Mouse (Mus musculus) thymus, postnatal 14 days (tissue): ENCODE results near the gene Robo4.

Source experiments
- DNase-seq: peaks from one replicate; pipeline ENCODE4 v3.0.0; 2021

The Robo4 gene

GRCm38 (mm10) chr9:37401802-37402201 is at the start of gene Robo4:
Gene Robo4 (plus strand): TSS chr9:37401897.
- DNase-seq: no peak

DNA sequence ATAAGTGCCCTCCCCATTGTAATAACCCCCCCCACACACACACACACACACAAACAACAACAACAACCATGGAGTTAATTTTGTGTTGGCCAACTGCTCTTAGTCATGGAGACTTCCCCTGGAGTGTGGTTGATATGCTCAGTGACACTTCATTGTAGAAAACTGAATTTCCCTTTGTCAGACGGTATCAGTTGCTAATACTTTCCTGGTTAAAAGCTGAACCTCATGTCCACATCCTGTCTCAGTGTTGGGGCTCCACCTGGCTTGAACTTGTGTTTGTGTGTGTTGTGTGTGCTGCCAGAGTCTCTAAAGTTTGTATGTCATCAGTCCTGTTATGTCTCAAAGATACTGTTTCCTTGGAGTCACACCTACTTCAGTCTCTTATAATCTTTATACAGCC is 47.2 kb upstream of the Robo4 start:
- no peak for DNase-seq

GRCm38 (mm10) chr9:37358713-37359330 is 42.9 kb upstream of the Robo4 start:
- DNase-seq: no peak

DNA sequence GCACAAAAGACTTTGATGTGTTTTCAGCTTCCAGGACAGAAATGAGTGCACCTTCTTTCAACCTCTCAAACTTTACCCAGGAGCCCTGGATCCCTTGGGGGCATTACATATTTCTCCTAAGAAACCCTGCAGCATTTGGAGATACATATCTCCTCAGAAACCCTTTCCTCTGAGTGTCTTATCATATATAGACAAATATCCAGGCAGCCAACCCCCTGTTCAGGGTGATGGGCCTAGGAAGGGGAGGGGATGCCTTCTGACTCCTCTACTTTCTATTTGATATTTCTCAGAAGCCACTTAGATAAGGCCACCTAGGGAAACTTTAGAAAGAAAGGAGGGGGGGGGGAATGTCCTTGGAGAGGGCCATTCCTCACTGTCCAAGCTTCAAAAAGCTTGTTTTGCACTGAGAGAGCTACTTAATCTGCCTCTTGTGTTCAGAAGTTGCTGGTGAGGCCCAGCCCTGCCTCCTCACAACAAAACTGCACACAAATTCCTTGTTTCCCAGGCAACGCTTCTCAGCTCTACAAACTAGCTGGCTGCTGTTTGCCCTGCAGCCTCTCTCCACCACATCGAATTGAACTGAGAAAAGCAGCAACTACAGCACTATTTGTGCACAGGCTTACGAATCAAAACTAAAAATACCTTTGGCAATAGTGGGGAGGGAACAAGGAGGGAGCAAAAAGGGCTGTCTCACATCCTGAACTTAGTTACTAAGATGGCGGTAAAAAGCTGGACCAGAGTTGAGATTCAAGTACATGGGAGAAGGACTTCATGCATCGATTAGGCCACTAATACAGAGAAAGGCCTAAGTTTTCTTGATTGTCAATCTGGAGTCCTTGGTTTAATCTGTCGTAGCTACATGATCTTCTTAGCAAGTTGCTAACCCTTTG is 42.1 kb upstream of the Robo4 start:
- no peak for DNase-seq

DNA sequence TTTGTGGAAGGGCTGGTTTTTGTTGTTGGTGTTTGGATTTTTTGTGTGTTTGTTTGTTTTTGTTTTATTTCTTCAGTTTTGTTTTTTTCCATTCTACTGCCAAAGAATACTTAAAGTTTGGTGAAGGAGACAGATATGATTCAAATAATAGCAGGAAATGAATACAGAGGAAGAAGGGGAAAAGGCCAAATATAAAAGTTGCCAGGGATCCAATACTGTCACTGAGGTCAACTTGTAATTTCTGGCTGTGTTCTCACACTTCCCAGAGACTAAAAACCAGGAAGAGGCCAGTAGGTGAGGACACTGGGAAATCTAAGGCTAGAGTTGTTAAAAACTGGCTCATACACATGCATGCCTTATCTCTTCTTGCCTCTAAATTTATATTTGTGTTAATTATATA is 39.6 kb upstream of the Robo4 start:
- no peak for DNase-seq

- DNase-seq: no peak
These were observed 38.8 kb upstream of the Robo4 start for GRCm38 (mm10) chr9:37362881-37363280.

DNA sequence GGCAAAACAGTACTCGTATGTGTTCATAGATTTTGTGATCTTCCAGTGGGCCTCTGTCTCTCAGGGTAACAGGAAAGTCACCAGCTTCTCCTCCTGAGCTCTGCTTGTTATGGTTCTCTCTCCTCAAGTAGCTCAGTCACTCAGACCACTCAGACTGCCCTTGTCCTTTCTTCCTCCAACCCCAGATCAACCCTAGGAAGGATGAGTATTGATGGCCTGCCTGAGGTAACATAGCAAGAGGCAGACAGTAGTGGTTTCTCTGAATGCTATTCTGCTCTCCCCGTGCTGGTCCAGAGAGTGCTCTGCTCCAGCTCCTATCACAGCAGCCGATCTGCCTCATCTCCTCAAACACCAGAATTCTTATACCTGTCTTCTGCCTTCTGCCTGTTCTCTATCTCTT is 38.1 kb upstream of the Robo4 start:
- no peak for DNase-seq

- no peak for DNase-seq
These were observed 37.3 kb upstream of the Robo4 start for GRCm38 (mm10) chr9:37364392-37364791.

- DNase-seq: no peak
These were observed 36.0 kb upstream of the Robo4 start for GRCm38 (mm10) chr9:37365706-37366105.

DNA sequence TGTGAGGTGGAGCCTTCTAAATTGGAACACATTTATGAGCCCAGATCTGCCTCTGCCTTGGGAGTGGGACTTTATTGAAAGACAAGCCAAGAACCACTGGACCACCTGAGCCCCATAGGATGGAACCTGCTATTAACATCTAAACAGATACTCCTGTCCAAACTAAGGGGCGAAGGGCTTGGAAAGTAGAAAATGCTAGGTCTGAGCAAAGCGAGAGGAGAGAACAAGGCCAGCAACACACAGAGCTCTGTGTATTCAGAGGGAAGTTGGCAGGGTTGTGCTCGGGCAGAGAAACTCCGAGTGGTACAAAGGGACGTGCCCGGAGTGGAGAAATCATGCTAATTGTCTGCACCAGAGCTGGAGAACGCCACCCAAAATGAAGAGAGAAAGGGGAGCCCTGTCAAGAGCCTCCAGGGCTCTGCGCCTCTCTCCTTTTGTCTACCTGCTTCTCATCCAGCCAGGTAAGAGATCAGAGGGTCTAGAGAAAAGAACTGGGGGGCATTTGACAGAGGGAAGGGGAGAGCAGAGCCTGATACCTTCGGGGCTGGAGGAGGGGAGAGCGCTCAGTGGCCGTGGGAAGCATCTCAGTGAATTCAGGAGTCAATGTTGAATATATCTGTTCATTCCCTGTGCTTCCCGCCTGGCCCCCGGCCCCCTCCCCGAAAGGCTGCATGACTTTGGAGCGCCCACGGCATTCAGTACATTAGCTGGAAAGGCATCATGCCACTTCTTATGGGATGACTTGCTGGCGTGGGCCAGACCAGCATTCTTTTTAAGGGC is 34.2 kb upstream of the Robo4 start, which contains the start of gene Hepacam:
Gene Hepacam (plus strand): TSS at position 51 of the 780 bp plus-strand sequence.
- DNase-seq: no peak

DNA sequence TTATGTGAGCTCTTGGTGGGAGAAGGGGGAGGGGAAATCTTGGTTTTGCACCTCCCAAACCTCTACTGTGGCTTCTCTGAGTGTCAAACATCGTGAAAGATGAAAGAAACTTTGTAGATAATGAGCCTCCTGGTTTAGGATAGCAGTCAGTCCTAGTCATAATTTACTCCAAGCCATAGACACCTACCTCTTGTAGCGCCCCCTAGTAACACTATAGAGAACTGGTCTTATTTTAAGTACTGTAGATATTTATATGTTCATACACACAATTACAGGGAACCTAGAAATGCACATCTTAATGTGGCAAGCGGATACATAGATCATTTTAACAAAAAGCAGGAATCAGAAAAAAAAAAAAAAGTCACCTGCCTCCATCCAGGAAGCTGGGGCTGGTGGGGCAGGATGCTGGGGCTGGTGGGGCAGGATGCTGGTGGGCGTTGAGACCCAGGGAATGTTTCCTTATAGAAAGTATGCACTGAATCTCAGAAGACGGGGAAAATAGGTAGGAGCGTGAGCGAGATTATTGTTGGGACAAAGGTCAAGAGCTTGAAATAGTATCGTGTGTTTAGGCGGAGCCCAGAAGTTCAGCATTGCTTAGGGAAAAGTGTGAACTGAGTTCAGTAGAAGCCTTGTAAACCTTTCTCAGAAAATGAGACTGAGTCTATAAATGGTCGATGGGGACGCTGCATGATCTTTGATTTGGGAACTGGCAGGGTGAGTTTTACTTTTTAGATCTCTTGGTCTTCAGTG is 33.4 kb upstream of the Robo4 start:
- DNase-seq: no peak

GRCm38 (mm10) chr9:37368860-37369259 is 32.8 kb upstream of the Robo4 start:
- DNase-seq: no peak

DNA sequence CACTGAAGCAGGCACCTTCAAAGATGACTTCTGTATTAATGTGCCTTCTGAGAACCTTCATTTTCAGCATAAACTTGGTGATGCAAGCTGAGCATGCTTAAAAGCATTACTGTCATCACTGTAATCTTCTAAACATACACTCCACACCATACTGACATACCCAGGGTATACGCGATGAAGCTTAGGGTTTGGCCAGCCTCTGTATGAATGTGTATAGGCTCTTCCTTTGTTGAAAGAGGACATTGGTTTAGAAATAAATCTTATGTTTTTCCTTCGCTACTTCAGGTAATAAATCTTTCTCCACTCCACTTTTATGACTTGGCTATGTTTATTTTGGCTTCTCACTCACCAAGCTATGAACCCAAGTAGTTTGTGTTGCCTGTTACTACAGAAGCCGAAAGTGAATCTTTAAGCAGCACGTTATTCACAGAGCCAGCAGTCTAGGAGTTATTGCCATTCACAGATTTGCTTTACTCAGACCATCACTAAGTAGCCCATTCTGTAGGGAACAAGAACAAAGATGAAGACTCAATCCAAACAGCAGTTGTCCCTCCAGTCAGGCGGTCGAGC is 30.4 kb upstream of the Robo4 start:
- DNase-seq: no peak

- DNase-seq: no peak
These were observed 26.0 kb upstream of the Robo4 start for GRCm38 (mm10) chr9:37375718-37376117.

DNA sequence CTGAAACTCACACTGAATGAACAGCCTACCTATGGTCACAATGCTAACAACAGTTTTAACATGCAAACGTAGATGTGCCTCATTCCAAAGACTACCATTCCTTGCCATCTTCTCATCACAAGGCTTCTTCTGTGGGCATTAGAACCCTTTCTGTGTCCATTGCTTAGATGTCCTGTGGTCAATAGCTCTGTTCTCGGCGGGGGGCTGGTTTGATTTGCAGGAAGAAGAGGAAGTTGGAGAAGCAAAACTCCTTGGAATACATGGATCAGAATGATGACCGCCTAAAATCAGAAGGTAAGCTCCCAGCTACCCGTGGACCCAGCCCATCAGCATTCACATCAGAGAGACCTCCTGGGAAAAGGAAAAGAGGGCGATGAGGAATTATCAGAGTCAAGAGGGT is 18.5 kb upstream of the Robo4 start:
- DNase-seq: no peak

DNA sequence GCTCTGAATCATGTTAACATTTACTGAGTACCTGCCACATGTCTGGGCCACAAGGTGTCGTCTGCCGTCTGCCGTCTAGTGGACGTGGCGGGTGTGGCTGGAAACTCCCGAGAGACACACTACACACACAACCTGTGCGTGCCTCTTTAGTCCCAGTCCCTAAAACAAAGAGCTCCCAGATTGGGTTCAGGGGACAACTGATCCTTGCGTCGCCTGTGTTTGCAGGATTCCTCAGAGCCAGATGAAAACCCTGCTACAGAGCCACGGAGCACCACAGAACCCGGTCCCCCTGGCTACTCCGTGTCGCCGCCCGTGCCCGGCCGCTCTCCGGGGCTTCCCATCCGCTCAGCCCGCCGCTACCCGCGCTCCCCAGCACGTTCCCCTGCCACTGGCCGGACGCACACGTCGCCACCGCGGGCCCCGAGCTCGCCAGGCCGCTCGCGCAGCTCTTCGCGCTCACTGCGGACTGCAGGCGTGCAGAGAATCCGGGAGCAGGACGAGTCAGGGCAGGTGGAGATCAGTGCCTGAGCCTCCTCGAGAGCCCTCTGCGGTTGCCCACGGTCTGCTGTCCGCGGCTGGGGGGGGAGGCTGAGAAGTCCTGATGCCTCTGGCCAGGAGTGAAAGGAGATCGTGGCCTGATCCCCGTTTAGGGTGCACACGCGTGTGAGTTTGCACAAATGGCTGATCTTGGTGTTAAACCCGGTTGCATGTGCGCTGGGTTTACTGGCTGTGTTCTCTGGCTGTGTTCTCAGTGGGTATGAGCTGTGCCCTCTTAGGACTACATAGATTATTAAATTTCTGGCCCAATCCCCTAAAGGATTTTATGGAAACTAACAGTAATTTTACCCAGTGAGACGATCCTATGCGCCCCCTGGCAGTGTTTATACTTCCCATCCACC is 17.2 kb upstream of the Robo4 start:
- no peak for DNase-seq

DNA sequence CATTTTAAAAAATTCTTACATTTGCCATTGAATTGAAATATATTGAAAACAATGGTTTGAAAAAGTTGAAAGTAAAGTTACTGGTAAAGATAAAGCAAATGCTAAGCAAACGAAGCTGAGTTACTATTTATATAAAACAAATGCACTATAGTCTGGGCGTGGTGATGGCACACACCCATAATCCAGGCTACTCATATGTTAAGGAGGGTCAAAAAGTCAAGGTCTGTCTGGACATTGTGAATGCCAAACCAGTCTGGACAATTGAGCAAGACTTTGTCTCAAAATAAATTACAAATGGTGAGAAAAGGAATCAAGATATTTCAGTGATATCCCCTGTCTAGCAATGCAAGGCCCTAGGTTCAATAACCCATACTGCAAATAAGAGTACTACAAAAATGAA is 10.8 kb upstream of the Robo4 start:
- no peak for DNase-seq

GRCm38 (mm10) chr9:37392071-37392470 is 9.6 kb upstream of the Robo4 start:
- no peak for DNase-seq

- no peak for DNase-seq
These were observed 8.1 kb upstream of the Robo4 start for GRCm38 (mm10) chr9:37393482-37394131.

GRCm38 (mm10) chr9:37400585-37400984 is 1.1 kb upstream of the Robo4 start:
- DNase-seq: no peak

DNA sequence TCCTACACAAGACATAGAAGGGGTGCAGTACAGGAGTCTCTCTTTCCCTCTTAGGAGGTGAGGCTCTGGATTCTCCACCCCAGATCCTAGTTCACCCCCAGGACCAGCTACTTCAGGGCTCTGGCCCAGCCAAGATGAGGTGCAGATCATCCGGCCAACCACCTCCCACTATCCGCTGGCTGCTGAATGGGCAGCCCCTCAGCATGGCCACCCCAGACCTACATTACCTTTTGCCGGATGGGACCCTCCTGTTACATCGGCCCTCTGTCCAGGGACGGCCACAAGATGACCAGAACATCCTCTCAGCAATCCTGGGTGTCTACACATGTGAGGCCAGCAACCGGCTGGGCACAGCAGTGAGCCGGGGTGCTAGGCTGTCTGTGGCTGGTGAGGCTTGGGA is 804 bp downstream of the Robo4 start:
- no peak for DNase-seq
